Mouse (Mus musculus): ENCODE results near the gene Ssrp1. TPM values are rescaled to one million over a fixed set of nuclear protein-coding genes. Genes with fewer than 3 reads are reported as not detected.

The Ssrp1 gene
- total RNA-seq, 2 experiments from 2014 or later: 28.5 to 30.8 TPM

GRCm38 (mm10) chr2:85012679-85013078 is 24.4 kb upstream of the Ssrp1 start:
- intact Hi-C loops (cut with DNase I): no loop called here
- DNase-seq: no peak
- TF ChIP-seq CTCF (IDR thresholded peaks at IDR 0.05): no peak
- H3K4me3 ChIP-seq: no peak overlapping the region
- H3K27ac ChIP-seq: no peak overlapping the region

GRCm38 (mm10) chr2:85013826-85014587 is 23.0 kb upstream of the Ssrp1 start:
- intact Hi-C loops (cut with DNase I): no loop called here
- DNase-seq: no peak
- Histone ChIP-seq H3K27ac (no peak overlapping the region), H3K4me3 (no peak overlapping the region)
- TF ChIP-seq CTCF (IDR thresholded peaks at IDR 0.05): no peak

GRCm38 (mm10) chr2:85014588-85014982 is 22.4 kb upstream of the Ssrp1 start:
- H3K4me3 ChIP-seq: no peak overlapping the region
- no peak for TF ChIP-seq CTCF (IDR thresholded peaks at IDR 0.05)
- no peak overlapping the region for H3K27ac ChIP-seq
- intact Hi-C loops (cut with DNase I): no loop called here
- no peak for DNase-seq

GRCm38 (mm10) chr2:85022043-85022442 is 15.0 kb upstream of the Ssrp1 start:
- intact Hi-C loops (cut with DNase I): loop anchor here (5.0 kb wide), 1 partner anchor 225 kb away; no protein-coding TSS in a partner anchor
- Histone ChIP-seq H3K27ac (no peak overlapping the region), H3K4me3 (no peak overlapping the region)
- no peak for DNase-seq
- TF ChIP-seq CTCF (IDR thresholded peaks at IDR 0.05): peak; percentile 63

GRCm38 (mm10) chr2:85026178-85026577 is 10.9 kb upstream of the Ssrp1 start:
- TF ChIP-seq CTCF (IDR thresholded peaks at IDR 0.05): no peak
- no peak overlapping the region for H3K27ac ChIP-seq
- no peak for DNase-seq
- intact Hi-C loops (cut with DNase I): no loop called here
- no peak overlapping the region for H3K4me3 ChIP-seq

- TF ChIP-seq CTCF (IDR thresholded peaks at IDR 0.05): no peak
- no peak for DNase-seq
- H3K27ac ChIP-seq: no peak overlapping the region
- no peak overlapping the region for H3K4me3 ChIP-seq
- intact Hi-C loops (cut with DNase I): no loop called here
Observed at GRCm38 (mm10) chr2:85027281-85027680, 9.8 kb upstream of the Ssrp1 start.

GRCm38 (mm10) chr2:85029897-85030296 is 7.1 kb upstream of the Ssrp1 start:
- no peak for TF ChIP-seq CTCF (IDR thresholded peaks at IDR 0.05)
- intact Hi-C loops (cut with DNase I): loop anchor here (10.0 kb wide), 1 partner anchor 305 kb away; the partner anchor contains the start of gene Clp1

GRCm38 (mm10) chr2:85030989-85031388 is 6.0 kb upstream of the Ssrp1 start:
- intact Hi-C loops (cut with DNase I): loop anchor here (10.0 kb wide), 1 partner anchor 306 kb away; the partner anchor contains the start of gene Clp1
- Histone ChIP-seq H3K27ac (no peak overlapping the region), H3K4me3 (no peak overlapping the region)
- no peak for DNase-seq
- TF ChIP-seq CTCF (IDR thresholded peaks at IDR 0.05): no peak

More at GRCm38 (mm10) chr2:85029897-85030296, 7.1 kb upstream of the Ssrp1 start:
- H3K27ac ChIP-seq: no peak overlapping the region
- no peak for DNase-seq
- no peak overlapping the region for H3K4me3 ChIP-seq

- Histone ChIP-seq H3K4me3 (no peak overlapping the region), H3K27ac (no peak overlapping the region)
- intact Hi-C loops (cut with DNase I): loop anchor here (10.0 kb wide), 1 partner anchor 308 kb away; the partner anchor contains the start of gene Clp1
- DNase-seq: no peak
- no peak for TF ChIP-seq CTCF (IDR thresholded peaks at IDR 0.05)
Observed at GRCm38 (mm10) chr2:85033121-85033520, 3.9 kb upstream of the Ssrp1 start.

- DNase-seq: no peak
- no peak overlapping the region for H3K27ac ChIP-seq
- TF ChIP-seq CTCF (IDR thresholded peaks at IDR 0.05): no peak
- intact Hi-C loops (cut with DNase I): loop anchor here (10.0 kb wide), 1 partner anchor 309 kb away; the partner anchor contains the start of gene Clp1
- H3K4me3 ChIP-seq: no peak overlapping the region
Observed at GRCm38 (mm10) chr2:85034169-85034568, 2.9 kb upstream of the Ssrp1 start.

GRCm38 (mm10) chr2:85036507-85037046 is 457 bp upstream of the Ssrp1 start:
- Histone ChIP-seq H3K27ac (peak overlapping the region; percentile 94), H3K4me3 (peak overlapping the region; percentile 97)
- intact Hi-C loops (cut with DNase I): loop anchor here (10.0 kb wide), 1 partner anchor 312 kb away; the partner anchor contains the start of gene Clp1
- TF ChIP-seq CTCF (IDR thresholded peaks at IDR 0.05): no peak
- DNase-seq: no peak

GRCm38 (mm10) chr2:85038336-85038735 is 1.3 kb downstream of the Ssrp1 start:
- TF ChIP-seq CTCF (IDR thresholded peaks at IDR 0.05): no peak
- intact Hi-C loops (cut with DNase I): loop anchor here (10.0 kb wide), 1 partner anchor 314 kb away; the partner anchor contains the start of gene Clp1
- peak overlapping the region; percentile 97 for H3K4me3 ChIP-seq
- H3K27ac ChIP-seq: no peak overlapping the region
- DNase-seq: no peak

- no peak overlapping the region for H3K27ac ChIP-seq
- no peak for TF ChIP-seq CTCF (IDR thresholded peaks at IDR 0.05)
- no peak for DNase-seq
- intact Hi-C loops (cut with DNase I): no loop called here
- no peak overlapping the region for H3K4me3 ChIP-seq
Observed at GRCm38 (mm10) chr2:85043623-85044022, 6.6 kb downstream of the Ssrp1 start.
